Comparison of ENCODE assay signal across 8 mouse cellular contexts in genomic region chr12:11178486-11179154, GRCm38 (mm10). TPM values are rescaled to one million over a fixed set of nuclear protein-coding genes. Genes with fewer than 3 reads are reported as not detected.
A peak's percentile ranks its signal among the peaks of the same experiment; 100 is the strongest.
DNase-seq lines count a peak whose midpoint lies in the region; ATAC-seq and TF ChIP-seq lines count a peak whose summit lies in the region.

No protein-coding gene starts in this region.

- WGBS in hindbrain, postnatal 0 days: 21% methylated on average over 11 of the region's 11 CpGs

- peak overlapping the region; percentile 33 for H3K4me2 ChIP-seq in hindbrain, postnatal 0 days (ENCODE audit: low read depth, low read length)

- DNase-seq in T-cell, adult 2 months (ENCODE audit: low spot score): peak; percentile 59
- DNase-seq in cerebellum, postnatal 36 days: peak; percentile 83 to 88
- peak; percentile 88 for DNase-seq in gastrocnemius, adult 2 months
- peak; percentile 96 for DNase-seq in hindbrain, postnatal 0 days (ENCODE audit: low spot score)
- DNase-seq in left cerebral cortex, adult 18-20 months (ENCODE audit: low spot score in 2 of 2): peak; percentile 84 to 93
- DNase-seq in right cerebral cortex, adult 2 months (ENCODE audit: low spot score in 2 of 2): peak; percentile 94 to 95
- DNase-seq in urinary bladder, postnatal 10 days (ENCODE audit: low spot score): peak; percentile 62

- ATAC-seq in hindbrain, postnatal 0 days: peak; percentile 95
- peak; percentile 87 for ATAC-seq in megakaryocyte, adult 5-6 weeks (ENCODE audit: poor library complexity, severe bottlenecking)

- no peaks in the 10 kb centered on the region for H3K27me3 ChIP-seq in hindbrain, postnatal 0 days (ENCODE audit: insufficient read depth, low read length)

- H3K9me3 ChIP-seq in hindbrain, postnatal 0 days (ENCODE audit: low read length): no peaks in the 10 kb centered on the region

- intact Hi-C loops in gastrocnemius, adult 2 months (cut with DNase I): loop anchor here (1.0 to 10.0 kb wide), 2 partner anchors 364 to 580 kb away; no protein-coding TSS in a partner anchor

- H3K36me3 ChIP-seq in hindbrain, postnatal 0 days (ENCODE audit: insufficient read depth, low read length): no peaks in the 10 kb centered on the region

- H3K27ac ChIP-seq in gastrocnemius, adult 2 months: no peak overlapping the region
- H3K27ac ChIP-seq in hindbrain, postnatal 0 days: no peak overlapping the region

- peak overlapping the region; percentile 52 for H3K4me3 ChIP-seq in gastrocnemius, adult 2 months
- no peak overlapping the region for H3K4me3 ChIP-seq in hindbrain, postnatal 0 days (ENCODE audit: low read length)

- peak; percentile 94 for TF ChIP-seq CTCF in gastrocnemius, adult 2 months (IDR thresholded peaks at IDR 0.05)
- TF ChIP-seq CTCF in hindbrain, postnatal 0 days (IDR thresholded peaks at IDR 0.05; ENCODE audit: low read depth): peak; percentile 97

- no peaks in the 10 kb centered on the region; the same call in 1 of the 2 replicates for H3K4me1 ChIP-seq in hindbrain, postnatal 0 days (ENCODE audit: insufficient read depth, low read length)

- no peak overlapping the region for H3K9ac ChIP-seq in hindbrain, postnatal 0 days (replicated peaks; ENCODE audit: low read length)

RNA-seq across cellular contexts. Expression of gene Kcns3, which starts 27.8 kb away (rescaled TPM):
- under 1 TPM; 0.33 to 0.69 TPM for total RNA-seq in gastrocnemius, adult 2 months (2021)
- 0.37 and 1.1 TPM in 2 replicates for total RNA-seq in hindbrain, postnatal 0 days (2014; rRNA removed)
- 1.1 TPM in 2 replicates for polyA plus RNA-seq in hindbrain, postnatal 0 days (2015; fragmentation: Nextera tagmentation; extraction: Ambion mirVana)
- 1 to 10 TPM; 8.5 to 8.6 TPM for total RNA-seq in left cerebral cortex, adult 18-20 months (2021)
- not detected in 2 replicates for total RNA-seq in megakaryocyte, adult 5-6 weeks (2015)
- not detected in 2 replicates for total RNA-seq in megakaryocyte, adult 5-6 weeks (2017)

RNA-seq across cellular contexts. Expression of gene Msgn1, which starts 30.2 kb away (rescaled TPM):
- not detected for total RNA-seq in gastrocnemius, adult 2 months (2021)
- total RNA-seq in hindbrain, postnatal 0 days (2014; rRNA removed): not detected in 2 replicates
- not detected in 2 replicates for polyA plus RNA-seq in hindbrain, postnatal 0 days (2015; fragmentation: Nextera tagmentation; extraction: Ambion mirVana)
- not detected for total RNA-seq in left cerebral cortex, adult 18-20 months (2021)
- total RNA-seq in megakaryocyte, adult 5-6 weeks (2015): not detected in 2 replicates
- 0.92 TPM in 1 of 2 replicates, not detected in the other for total RNA-seq in megakaryocyte, adult 5-6 weeks (2017)
